Mouse (Mus musculus): ENCODE results near the gene Mcpt8. TPM values are rescaled to one million over a fixed set of nuclear protein-coding genes. Genes with fewer than 3 reads are reported as not detected.

Mcpt8 gene
- polyA plus RNA-seq (2017; shearing (Covaris generic)): not detected

GRCm38 (mm10) chr14:56085167-56085566 is at the start of gene Mcpt8:
Mcpt8 (minus strand) TSS chr14:56085273.

DNA sequence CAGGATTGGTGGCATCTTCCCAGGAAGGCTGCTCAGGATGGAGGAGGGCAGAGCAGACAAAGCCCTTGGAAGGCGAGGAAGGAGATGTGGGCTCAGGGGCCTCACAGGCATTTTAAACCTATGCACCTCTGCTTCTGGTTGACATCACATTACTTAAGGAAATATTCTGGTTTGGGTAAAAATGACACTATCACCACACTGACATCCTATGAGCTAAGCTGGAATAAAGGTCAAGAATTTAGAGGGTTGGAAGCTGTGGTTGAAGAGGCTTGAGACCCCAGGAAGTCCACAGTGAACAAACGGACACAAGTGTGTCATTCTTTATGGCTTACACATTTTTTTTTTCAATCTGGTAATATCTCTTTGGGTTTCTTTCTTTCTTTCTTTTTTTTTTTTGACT is 47.4 kb upstream of the Mcpt8 start, which contains the start of gene Gzmd:
Gene Gzmd (minus strand): TSS at position 101 of the 400 bp plus-strand sequence.

DNA sequence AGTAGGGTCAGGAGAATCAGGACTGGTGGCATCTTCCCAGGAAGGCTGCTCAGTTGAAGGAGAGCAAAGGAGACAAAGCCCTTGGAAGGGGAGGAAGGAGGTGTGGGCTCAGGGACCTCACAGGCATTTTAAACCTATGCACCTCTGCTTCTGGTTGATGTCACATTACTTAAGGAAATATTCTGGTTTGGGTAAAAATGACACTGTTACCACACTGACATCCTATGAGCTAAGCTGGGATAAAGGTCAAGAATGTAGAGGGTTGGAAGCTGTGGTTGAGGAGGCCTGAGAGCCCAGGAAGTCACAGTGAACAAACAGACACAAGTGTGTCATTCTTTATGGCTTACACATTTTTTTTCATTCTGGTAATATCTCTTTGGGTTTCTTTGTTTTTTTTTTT is 35.5 kb upstream of the Mcpt8 start, which contains the start of gene Gzme:
Gene Gzme (minus strand): TSS at position 101 of the 400 bp plus-strand sequence.

DNA sequence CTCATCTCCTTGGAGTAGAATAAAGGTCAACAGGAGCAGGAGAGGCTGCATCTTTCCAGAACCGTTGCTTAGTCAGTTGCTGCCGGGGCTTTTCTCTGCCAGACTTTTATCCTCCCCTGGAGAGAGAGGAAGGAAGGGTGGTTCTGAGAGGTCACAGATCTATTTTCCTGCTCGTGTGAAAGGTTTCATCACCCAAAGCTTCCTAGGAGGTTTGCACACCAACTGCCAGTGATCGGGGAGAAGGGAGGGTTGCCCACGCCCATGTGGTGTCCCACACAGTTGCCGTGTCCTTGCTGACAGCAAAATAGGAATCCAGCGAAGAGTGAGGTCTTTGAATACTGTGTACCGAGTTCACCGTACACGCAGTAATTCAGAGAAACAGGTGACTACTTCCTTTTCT is 17.3 kb upstream of the Mcpt8 start, which contains the start of gene Ctsg:
Gene Ctsg (minus strand): TSS at position 189 of the 400 bp plus-strand sequence.

GRCm38 (mm10) chr14:56062213-56062612 is 22.9 kb downstream of the Mcpt8 start, which contains the start of gene Mcpt4:
Mcpt4 (minus strand) TSS chr14:56062313.

GRCm38 (mm10) chr14:56041792-56042191 is 43.3 kb downstream of the Mcpt8 start, which contains the start of gene Mcpt2:
Mcpt2 (plus strand) TSS chr14:56042041.

Other genes starting within 250 kb of the Mcpt8 start
- 1.7 TPM for gene Nynrin, start 231.3 kb downstream of the Mcpt8 start, polyA plus RNA-seq (2017; shearing (Covaris generic))
- 0.25 TPM for gene Cbln3, start 200.9 kb downstream of the Mcpt8 start, polyA plus RNA-seq (2017; shearing (Covaris generic))
- gene Khnyn, start 200.3 kb downstream of the Mcpt8 start, polyA plus RNA-seq (2017; shearing (Covaris generic)): 90.5 TPM
- gene Sdr39u1, start 185.0 kb downstream of the Mcpt8 start, polyA plus RNA-seq (2017; shearing (Covaris generic)): 86.9 TPM
- gene Cma1, start 140.6 kb downstream of the Mcpt8 start, polyA plus RNA-seq (2017; shearing (Covaris generic)): not detected
- not detected for gene Cma2, start 134.3 kb downstream of the Mcpt8 start, polyA plus RNA-seq (2017; shearing (Covaris generic))
- gene Mcpt1, start 67.3 kb downstream of the Mcpt8 start, polyA plus RNA-seq (2017; shearing (Covaris generic)): not detected
- gene Mcpt9, start 54.8 kb downstream of the Mcpt8 start, polyA plus RNA-seq (2017; shearing (Covaris generic)): not detected
- gene Mcpt2, start 43.2 kb downstream of the Mcpt8 start, polyA plus RNA-seq (2017; shearing (Covaris generic)): not detected
- gene Mcpt4, start 23.0 kb downstream of the Mcpt8 start, polyA plus RNA-seq (2017; shearing (Covaris generic)): not detected
- not detected for gene Ctsg, start 17.3 kb upstream of the Mcpt8 start, polyA plus RNA-seq (2017; shearing (Covaris generic))
- not detected for gene Gzme, start 35.4 kb upstream of the Mcpt8 start, polyA plus RNA-seq (2017; shearing (Covaris generic))
- gene Gzmd, start 47.3 kb upstream of the Mcpt8 start, polyA plus RNA-seq (2017; shearing (Covaris generic)): not detected
- gene Gzmg, start 74.3 kb upstream of the Mcpt8 start, polyA plus RNA-seq (2017; shearing (Covaris generic)): not detected
- gene Gzmn, start 89.3 kb upstream of the Mcpt8 start, polyA plus RNA-seq (2017; shearing (Covaris generic)): not detected
- gene Gzmf, start 126.1 kb upstream of the Mcpt8 start, polyA plus RNA-seq (2017; shearing (Covaris generic)): not detected
- gene Gzmc, start 149.4 kb upstream of the Mcpt8 start, polyA plus RNA-seq (2017; shearing (Covaris generic)): 5.7 TPM
- gene Gzmb, start 177.0 kb upstream of the Mcpt8 start, polyA plus RNA-seq (2017; shearing (Covaris generic)): 15.5 TPM